Mouse (Mus musculus): ENCODE data around the gene Clstn3. TPM values are rescaled to one million over a fixed set of nuclear protein-coding genes. Genes with fewer than 3 reads are reported as not detected.
A peak's percentile ranks its signal among the peaks of the same experiment; 100 is the strongest.
"Not testable (repeated sequence)": the region's sequence is repeated elsewhere in the genome, so short reads cannot be mapped to it uniquely, and the experiment has no call there.

Clstn3 gene
- polyA plus RNA-seq, 1 experiment from 2014 or later, result 0.87 TPM

DNA sequence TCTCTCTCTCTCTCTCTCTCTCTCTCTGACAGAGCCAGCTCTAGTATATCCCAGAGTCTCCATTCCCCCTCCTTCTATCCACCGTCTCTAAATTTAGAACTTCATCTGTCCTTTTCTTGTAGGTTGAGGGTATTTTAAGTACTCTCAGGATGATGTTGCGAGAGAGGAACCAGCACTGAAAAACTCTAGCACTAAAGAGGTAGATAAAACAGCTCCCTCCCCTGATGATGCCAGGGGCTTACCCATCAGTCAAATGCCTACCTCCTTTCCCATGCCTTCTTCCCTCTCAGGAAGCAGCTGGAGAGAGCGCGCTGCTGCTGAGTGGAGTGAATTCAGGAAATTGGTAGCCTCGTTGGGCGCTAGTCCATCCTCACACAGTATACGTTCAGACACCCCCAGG, 37.3 kb downstream of the Clstn3 start:
- Histone ChIP-seq H3K4me3 (ENCODE audit: low read length) (no peak overlapping the region), H3K9me3 (replicated peaks; ENCODE audit: control insufficient read depth, low read length) (no peaks in the 10 kb centered on the region), H3K27me3 (ENCODE audit: control insufficient read depth, insufficient read depth, low read length) (peaks cover 18% of the 10 kb centered on the region), H3K4me2 (ENCODE audit: low read depth, low read length) (no peak overlapping the region), H3K4me1 (ENCODE audit: control insufficient read depth, insufficient read depth, low read length) (peaks cover 18% of the 10 kb centered on the region), H3K36me3 (ENCODE audit: control insufficient read depth, insufficient read depth) (no peaks in the 10 kb centered on the region), H3K9ac (ENCODE audit: low read length) (no peak overlapping the region), H3K27ac (ENCODE audit: low read length) (no peak overlapping the region)
- ATAC-seq (replicated peaks; ENCODE audit: extremely low read depth, insufficient read depth, low FRiP score), result no peak
- WGBS, result 56% methylated on average over 7 of the region's 7 CpGs

GRCm38 (mm10) chr6:124426604-124427003, 38.0 kb downstream of the Clstn3 start:
- Histone ChIP-seq H3K4me1 (ENCODE audit: control insufficient read depth, insufficient read depth, low read length) (peaks cover 18% of the 10 kb centered on the region), H3K9ac (ENCODE audit: low read length) (no peak overlapping the region), H3K27me3 (ENCODE audit: control insufficient read depth, insufficient read depth, low read length) (peaks cover 15% of the 10 kb centered on the region), H3K27ac (ENCODE audit: low read length) (no peak overlapping the region), H3K4me3 (ENCODE audit: low read length) (no peak overlapping the region), H3K4me2 (ENCODE audit: low read depth, low read length) (no peak overlapping the region), H3K9me3 (replicated peaks; ENCODE audit: control insufficient read depth, low read length) (no peaks in the 10 kb centered on the region), H3K36me3 (ENCODE audit: control insufficient read depth, insufficient read depth) (no peaks in the 10 kb centered on the region)
- peak; percentile 45; the same call in 1 of the 2 replicates for ATAC-seq (replicated peaks; ENCODE audit: extremely low read depth, insufficient read depth, low FRiP score)
- WGBS, result 29% methylated on average over 3 of the region's 3 CpGs

DNA sequence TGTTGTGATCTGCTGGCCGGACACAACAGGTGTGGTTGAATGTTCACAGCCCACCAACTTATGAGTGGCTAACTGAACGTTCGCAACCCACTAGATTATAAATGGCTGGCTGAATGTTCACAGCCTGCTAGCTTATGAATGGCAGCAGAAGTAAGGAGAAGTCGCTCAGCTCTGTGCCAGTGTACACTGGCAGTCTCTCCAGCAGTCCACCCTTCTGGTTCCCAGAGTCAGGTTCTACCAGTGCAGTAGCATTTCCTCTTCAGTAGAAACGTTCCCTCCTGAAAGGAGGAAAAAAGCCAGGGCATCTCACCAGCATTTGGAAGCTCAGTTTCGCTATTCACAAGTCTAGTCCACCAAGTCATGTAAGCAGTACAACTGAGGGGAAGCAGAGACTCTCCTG, 39.1 kb downstream of the Clstn3 start:
- H3K27me3 ChIP-seq (ENCODE audit: control insufficient read depth, insufficient read depth, low read length), result peaks cover 12% of the 10 kb centered on the region
- no peaks in the 10 kb centered on the region for H3K36me3 ChIP-seq (ENCODE audit: control insufficient read depth, insufficient read depth)
- no peak for ATAC-seq (replicated peaks; ENCODE audit: extremely low read depth, insufficient read depth, low FRiP score)
- H3K4me2 ChIP-seq (ENCODE audit: low read depth, low read length), result no peak overlapping the region
- 68% methylated on average over 6 of the region's 6 CpGs for WGBS
- no peaks in the 10 kb centered on the region for H3K9me3 ChIP-seq (replicated peaks; ENCODE audit: control insufficient read depth, low read length)
- H3K4me1 ChIP-seq (ENCODE audit: control insufficient read depth, insufficient read depth, low read length), result peaks cover 18% of the 10 kb centered on the region
- H3K4me3 ChIP-seq (ENCODE audit: low read length), result no peak overlapping the region
- H3K27ac ChIP-seq (ENCODE audit: low read length), result no peak overlapping the region
- H3K9ac ChIP-seq (ENCODE audit: low read length), result no peak overlapping the region

- not testable (repeated sequence) for H3K27ac ChIP-seq (ENCODE audit: low read length); H3K9me3 ChIP-seq (replicated peaks; ENCODE audit: control insufficient read depth, low read length); H3K9ac ChIP-seq (ENCODE audit: low read length); H3K4me3 ChIP-seq (ENCODE audit: low read length); H3K4me2 ChIP-seq (ENCODE audit: low read depth, low read length); ATAC-seq (replicated peaks; ENCODE audit: extremely low read depth, insufficient read depth, low FRiP score); H3K27me3 ChIP-seq (ENCODE audit: control insufficient read depth, insufficient read depth, low read length); H3K36me3 ChIP-seq (ENCODE audit: control insufficient read depth, insufficient read depth)
- WGBS, result 57% methylated on average over 7 of the region's 7 CpGs
- peaks cover 18% of the 10 kb centered on the region for H3K4me1 ChIP-seq (ENCODE audit: control insufficient read depth, insufficient read depth, low read length)
Observed at GRCm38 (mm10) chr6:124425042-124425441, 39.6 kb downstream of the Clstn3 start.

DNA sequence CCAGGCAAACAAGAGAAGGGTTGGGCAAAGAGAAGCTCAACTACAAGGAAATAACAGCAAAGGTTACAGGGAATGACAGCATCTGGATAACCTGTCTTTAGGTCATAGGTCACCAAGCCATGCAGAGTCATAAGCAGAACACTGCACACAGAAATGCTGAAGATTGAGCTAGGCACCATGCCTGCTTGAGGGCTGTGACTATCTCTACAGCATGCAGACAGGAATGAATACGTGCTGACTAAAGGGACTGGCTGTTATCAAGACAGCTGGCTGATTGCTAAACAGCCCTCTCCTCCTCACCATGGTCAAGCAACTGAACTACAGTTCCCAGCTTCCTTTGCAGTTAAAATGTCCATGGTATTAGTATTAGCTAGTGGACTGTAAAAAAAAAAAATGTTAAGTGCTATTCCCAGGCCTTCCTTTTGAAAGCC, 40.5 kb downstream of the Clstn3 start:
- ATAC-seq (replicated peaks; ENCODE audit: extremely low read depth, insufficient read depth, low FRiP score), result 0 out of 2 replicates have a peak, but pooled peaks have one; percentile 45
- H3K36me3 ChIP-seq (ENCODE audit: control insufficient read depth, insufficient read depth), result no peaks in the 10 kb centered on the region
- no peak overlapping the region for H3K9ac ChIP-seq (ENCODE audit: low read length)
- peaks cover 18% of the 10 kb centered on the region for H3K4me1 ChIP-seq (ENCODE audit: control insufficient read depth, insufficient read depth, low read length)
- WGBS, result 17% methylated on average over 1 of the region's 1 CpGs
- no peak overlapping the region for H3K4me3 ChIP-seq (ENCODE audit: low read length)
- H3K27me3 ChIP-seq (ENCODE audit: control insufficient read depth, insufficient read depth, low read length), result peaks cover 2% of the 10 kb centered on the region; the same call in 1 of the 2 replicates
- H3K9me3 ChIP-seq (replicated peaks; ENCODE audit: control insufficient read depth, low read length), result no peaks in the 10 kb centered on the region
- H3K27ac ChIP-seq (ENCODE audit: low read length), result no peak overlapping the region
- H3K4me2 ChIP-seq (ENCODE audit: low read depth, low read length), result no peak overlapping the region

DNA sequence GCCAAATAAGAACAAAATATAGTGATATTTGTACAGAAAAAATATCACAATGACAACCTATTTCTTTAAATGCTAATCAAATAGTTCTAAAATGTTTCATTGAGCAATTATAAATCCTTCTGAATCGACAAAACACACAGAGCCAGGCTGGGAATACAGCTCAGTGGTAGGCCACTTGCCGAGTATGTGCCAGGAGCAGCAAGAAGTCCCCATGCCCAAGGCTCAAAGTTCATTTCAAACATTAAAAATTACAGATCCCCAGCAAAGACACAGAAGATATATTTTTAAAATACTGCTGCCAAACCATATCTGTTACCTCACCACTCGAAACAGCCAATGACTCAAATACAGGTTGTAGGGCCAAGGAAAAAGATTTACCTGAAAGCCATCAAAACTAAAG, 45.9 kb downstream of the Clstn3 start:
- Histone ChIP-seq H3K9ac (ENCODE audit: low read length) (no peak overlapping the region), H3K27me3 (ENCODE audit: control insufficient read depth, insufficient read depth, low read length) (no peaks in the 10 kb centered on the region), H3K36me3 (ENCODE audit: control insufficient read depth, insufficient read depth) (no peaks in the 10 kb centered on the region), H3K9me3 (replicated peaks; ENCODE audit: control insufficient read depth, low read length) (no peaks in the 10 kb centered on the region), H3K4me1 (ENCODE audit: control insufficient read depth, insufficient read depth, low read length) (peaks cover 11% of the 10 kb centered on the region), H3K4me3 (ENCODE audit: low read length) (no peak overlapping the region), H3K4me2 (ENCODE audit: low read depth, low read length) (no peak overlapping the region), H3K27ac (ENCODE audit: low read length) (no peak overlapping the region)
- no peak for ATAC-seq (replicated peaks; ENCODE audit: extremely low read depth, insufficient read depth, low FRiP score)
- 83% methylated on average over 3 of the region's 3 CpGs for WGBS

GRCm38 (mm10) chr6:124415347-124416088, 49.1 kb downstream of the Clstn3 start:
- no peaks in the 10 kb centered on the region for H3K9me3 ChIP-seq (replicated peaks; ENCODE audit: control insufficient read depth, low read length)
- peaks cover 3% of the 10 kb centered on the region; the same call in 1 of the 2 replicates for H3K36me3 ChIP-seq (ENCODE audit: control insufficient read depth, insufficient read depth)
- no peaks in the 10 kb centered on the region for H3K27me3 ChIP-seq (ENCODE audit: control insufficient read depth, insufficient read depth, low read length)
- H3K9ac ChIP-seq (ENCODE audit: low read length), result peak overlapping the region; percentile 96
- peak overlapping the region; percentile 95 for H3K27ac ChIP-seq (ENCODE audit: low read length)
- H3K4me1 ChIP-seq (ENCODE audit: control insufficient read depth, insufficient read depth, low read length), result peaks cover 16% of the 10 kb centered on the region
- peak overlapping the region; percentile 94 for H3K4me3 ChIP-seq (ENCODE audit: low read length)
- 4% methylated on average over 21 of the region's 21 CpGs for WGBS
- peak; percentile 46 for ATAC-seq (replicated peaks; ENCODE audit: extremely low read depth, insufficient read depth, low FRiP score)
- H3K4me2 ChIP-seq (ENCODE audit: low read depth, low read length), result peak overlapping the region; percentile 88

DNA sequence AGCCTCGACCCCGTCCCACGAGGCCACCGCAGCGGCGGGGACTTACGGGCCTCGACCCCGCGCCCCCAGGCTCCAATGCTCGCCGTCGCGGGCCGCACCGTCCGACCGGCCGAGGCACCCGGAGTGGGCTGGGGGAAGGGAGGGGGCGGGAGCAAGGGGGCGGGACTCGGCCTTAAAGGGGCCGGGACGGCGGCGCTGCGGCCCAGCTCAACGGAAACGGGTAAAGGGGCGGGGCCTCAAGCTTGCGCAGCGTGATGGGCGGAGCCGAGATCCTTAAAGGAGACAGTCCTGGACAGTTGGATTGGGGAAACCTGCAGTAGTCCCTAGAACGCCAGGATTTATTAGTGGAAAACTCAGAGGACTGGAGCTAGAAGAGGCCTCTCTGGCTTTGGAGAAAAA, 49.7 kb downstream of the Clstn3 start, which contains the start of gene Pex5:
Pex5 (minus strand) TSS at position 141 of the 399 bp plus-strand sequence.
- Histone ChIP-seq H3K9ac (ENCODE audit: low read length) (peak within 1 kb of the TSS; percentile 96), H3K27ac (ENCODE audit: low read length) (peak within 1 kb of the TSS; percentile 95), H3K4me3 (ENCODE audit: low read length) (peak within 1 kb of the TSS; percentile 94), H3K27me3 (ENCODE audit: control insufficient read depth, insufficient read depth, low read length) (no peaks in the 10 kb centered on the region), H3K4me1 (ENCODE audit: control insufficient read depth, insufficient read depth, low read length) (peaks cover 16% of the 10 kb centered on the region), H3K4me2 (ENCODE audit: low read depth, low read length) (peak within 1 kb of the TSS; percentile 88), H3K36me3 (ENCODE audit: control insufficient read depth, insufficient read depth) (peaks cover 6% of the 10 kb centered on the region; the same call in 1 of the 2 replicates), H3K9me3 (replicated peaks; ENCODE audit: control insufficient read depth, low read length) (no peaks in the 10 kb centered on the region)
- under 1% methylated on average over 33 of the region's 36 CpGs for WGBS
- peak; percentile 97 for ATAC-seq (replicated peaks; ENCODE audit: extremely low read depth, insufficient read depth, low FRiP score)

DNA sequence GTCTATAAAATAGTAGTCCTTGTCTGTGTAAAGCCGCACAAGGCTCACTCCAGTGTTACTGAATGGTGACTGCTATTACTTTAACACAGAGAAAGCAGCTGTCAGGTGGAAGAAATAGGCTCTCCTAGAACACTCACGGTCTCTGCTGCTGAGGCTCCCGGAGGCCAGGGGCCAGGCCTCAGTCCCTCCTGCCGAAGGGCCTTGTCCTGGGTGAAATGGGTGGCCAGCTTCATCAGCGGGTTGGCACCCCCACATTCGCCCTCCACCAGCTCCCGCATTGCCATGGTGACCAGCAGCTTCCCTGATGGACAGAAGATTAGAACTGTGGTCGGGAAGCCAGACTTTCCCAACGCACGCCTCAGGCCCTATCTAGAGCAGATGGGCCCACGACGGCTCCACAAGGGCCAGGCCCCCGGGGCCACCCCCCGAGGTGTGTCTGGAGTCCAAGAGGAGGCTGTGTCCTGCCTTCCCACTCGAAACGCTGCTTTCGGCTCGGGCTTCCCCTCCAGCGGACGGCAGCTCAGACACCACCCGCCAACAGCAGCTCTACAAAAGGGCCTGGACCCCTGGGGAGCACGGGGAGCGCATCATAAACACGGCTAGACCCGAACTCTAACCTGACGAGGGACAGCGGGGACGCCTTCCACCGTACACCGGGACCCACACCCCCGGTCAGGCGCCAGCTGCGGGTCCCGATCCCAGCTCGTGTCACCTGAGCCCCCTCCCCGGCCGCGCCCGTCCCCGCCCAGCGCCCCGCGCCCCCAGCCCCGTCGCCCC, 50.3 kb downstream of the Clstn3 start:
- 3% methylated on average over 42 of the region's 45 CpGs for WGBS
- Histone ChIP-seq H3K4me2 (ENCODE audit: low read depth, low read length) (peak overlapping the region; percentile 88), H3K4me1 (ENCODE audit: control insufficient read depth, insufficient read depth, low read length) (peaks cover 16% of the 10 kb centered on the region), H3K27me3 (ENCODE audit: control insufficient read depth, insufficient read depth, low read length) (no peaks in the 10 kb centered on the region), H3K4me3 (ENCODE audit: low read length) (peak overlapping the region; percentile 94), H3K9ac (ENCODE audit: low read length) (peak overlapping the region; percentile 96), H3K27ac (ENCODE audit: low read length) (peak overlapping the region; percentile 95), H3K9me3 (replicated peaks; ENCODE audit: control insufficient read depth, low read length) (no peaks in the 10 kb centered on the region), H3K36me3 (ENCODE audit: control insufficient read depth, insufficient read depth) (peaks cover 6% of the 10 kb centered on the region; the same call in 1 of the 2 replicates)
- peak; percentile 42 for ATAC-seq (replicated peaks; ENCODE audit: extremely low read depth, insufficient read depth, low FRiP score)
